Mouse (Mus musculus) urinary bladder, adult 18-20 months (tissue): Measurements from ENCODE around the gene Ryr1.
A peak's percentile ranks its signal among the peaks of the same experiment; 100 is the strongest.

ENCODE experiments used
- DNase-seq, 2 experiments: peaks; one replicate each; pipeline ENCODE4 v3.0.0; 2022; ENCODE audit warnings: low spot score in 2 of 2, mixed read lengths in 2 of 2

Ryr1 gene

DNA sequence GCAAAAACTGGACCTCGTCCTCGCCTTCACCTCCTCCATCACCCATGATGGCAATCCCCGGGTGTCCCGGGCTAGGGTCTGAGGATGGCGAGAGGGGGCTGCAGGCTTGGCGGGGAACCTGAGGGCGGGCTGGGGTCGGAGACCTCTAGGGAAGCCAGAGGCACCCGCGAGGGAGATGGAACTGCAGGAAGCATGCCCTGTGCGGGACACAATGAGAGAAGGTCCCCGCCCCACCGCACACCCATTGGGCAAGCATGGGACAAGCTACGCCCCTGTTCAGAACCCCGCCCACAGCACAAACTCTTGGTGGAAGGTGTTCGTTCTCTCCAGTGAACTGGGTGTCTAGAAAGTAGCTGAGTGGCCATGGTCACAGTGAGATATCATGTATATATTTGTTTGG, at the start of gene Ryr1:
Ryr1 (minus strand) TSS at position 210 of the 400 bp plus-strand sequence.
- peak in 1 of 2 experiments; percentile 18 for DNase-seq

- no peak for DNase-seq
Observed at GRCm38 (mm10) chr7:29172390-29173016, 47.5 kb upstream of the Ryr1 start.

GRCm38 (mm10) chr7:29171562-29172097, 46.7 kb upstream of the Ryr1 start:
- no peak for DNase-seq

DNA sequence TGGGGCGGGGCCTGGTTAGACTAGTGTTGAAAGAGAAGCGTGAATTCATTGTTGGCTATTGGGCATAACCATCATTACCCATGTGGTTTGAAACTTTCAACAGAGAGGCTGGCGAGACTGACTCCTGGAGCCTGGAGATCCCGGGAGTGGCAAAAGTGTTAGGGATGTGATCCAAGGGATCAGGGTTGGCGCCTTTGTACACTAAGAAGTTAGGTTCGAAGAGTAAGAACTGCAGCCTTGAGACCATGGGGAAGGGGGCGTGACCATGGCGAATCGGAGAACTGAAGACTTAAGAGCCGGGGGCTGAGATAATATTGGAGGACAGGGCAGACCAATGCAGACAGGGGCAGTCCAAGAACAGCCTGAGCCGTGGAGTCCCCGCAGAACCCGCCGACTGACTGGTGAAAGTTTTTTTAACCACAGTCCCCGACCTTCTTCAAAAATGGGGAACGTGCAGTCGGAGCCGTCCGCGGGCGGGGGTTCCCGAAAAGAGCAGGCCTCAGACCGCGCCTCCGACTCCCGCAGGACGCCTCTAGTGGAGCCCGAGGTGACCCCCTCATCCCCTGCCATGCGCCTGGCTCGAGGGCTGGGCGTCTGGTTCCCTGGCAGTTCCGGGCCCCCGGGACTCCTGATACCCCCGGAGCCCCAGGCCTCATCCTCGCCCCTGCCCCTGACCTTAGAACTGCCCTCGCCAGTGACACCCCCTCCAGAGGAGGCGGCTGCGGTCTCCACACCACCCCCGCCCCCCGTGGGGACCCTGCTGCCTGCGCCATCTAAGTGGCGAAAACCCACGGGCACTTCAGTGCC, 46.0 kb upstream of the Ryr1 start:
- no peak for DNase-seq

- DNase-seq: peak; percentile 69 to 83
Observed at GRCm38 (mm10) chr7:29170066-29170754, 45.2 kb upstream of the Ryr1 start, which contains the start of the genes Ggn and Spred3. Gene Ggn, plus strand, starts transcription at chr7:29170210. Gene Spred3, minus strand, starts transcription at chr7:29170411.

DNA sequence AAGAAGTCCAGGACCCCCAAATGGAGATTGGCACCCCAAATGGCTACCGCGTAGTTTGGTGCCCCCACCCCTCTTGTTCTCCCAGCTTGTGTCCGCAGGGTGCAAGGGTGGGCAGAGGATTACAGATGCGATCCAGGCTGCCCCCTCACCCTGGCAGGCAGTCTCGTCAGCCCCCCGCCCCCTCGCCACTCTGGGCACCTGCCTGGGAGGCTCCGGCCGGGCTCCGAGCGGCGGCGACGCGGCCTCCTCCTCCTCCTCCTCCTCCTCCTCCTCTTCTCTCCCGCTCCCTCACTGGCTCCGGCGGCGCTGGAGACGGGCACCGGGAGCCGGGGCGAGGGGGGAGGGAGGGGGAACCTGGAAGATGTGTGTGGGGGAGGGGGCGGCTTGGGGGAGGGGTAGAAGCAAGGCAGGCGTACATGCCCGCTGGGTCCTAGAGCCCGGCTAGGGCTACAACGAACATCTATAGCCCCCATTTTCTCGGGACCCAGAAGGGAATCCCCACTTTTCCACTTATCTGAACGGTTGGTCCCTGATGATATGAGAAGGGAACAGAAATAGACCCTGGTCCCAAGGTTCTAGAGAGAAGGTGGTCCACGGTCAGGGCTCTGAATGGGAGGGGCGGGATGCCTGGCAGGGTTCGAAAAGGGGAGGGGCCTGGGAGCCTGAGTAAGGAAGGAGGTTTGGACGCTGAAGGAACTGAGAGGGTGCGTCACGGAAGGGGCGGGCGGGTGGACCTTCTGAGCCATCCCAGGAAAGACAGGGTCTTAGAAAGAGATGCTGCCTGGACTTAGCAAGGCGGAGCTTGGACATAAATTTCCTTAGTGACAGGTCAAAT, 44.5 kb upstream of the Ryr1 start:
- peak; percentile 44 to 72 for DNase-seq

DNA sequence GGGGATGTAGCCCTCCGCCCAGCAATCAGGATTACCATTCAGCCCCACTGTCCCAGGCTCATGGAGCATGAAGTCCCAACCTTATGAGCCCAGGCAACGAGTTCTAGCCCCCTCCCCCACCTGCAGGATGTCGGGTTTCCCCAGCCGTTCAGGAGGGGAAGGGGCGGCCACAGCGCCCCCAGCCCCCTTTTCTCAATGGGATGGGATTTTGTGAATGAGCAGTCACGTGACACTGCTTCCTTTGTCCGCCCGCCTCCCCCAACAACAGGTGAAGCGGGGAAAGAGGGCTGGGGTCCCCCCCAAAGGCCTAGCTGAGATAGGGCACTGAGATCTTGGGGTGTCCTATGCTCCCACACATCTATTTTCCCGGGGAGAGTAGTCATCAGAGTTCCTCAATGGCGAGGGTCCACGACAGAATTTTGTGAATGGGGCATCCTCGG, 43.8 kb upstream of the Ryr1 start:
- DNase-seq: no peak

DNA sequence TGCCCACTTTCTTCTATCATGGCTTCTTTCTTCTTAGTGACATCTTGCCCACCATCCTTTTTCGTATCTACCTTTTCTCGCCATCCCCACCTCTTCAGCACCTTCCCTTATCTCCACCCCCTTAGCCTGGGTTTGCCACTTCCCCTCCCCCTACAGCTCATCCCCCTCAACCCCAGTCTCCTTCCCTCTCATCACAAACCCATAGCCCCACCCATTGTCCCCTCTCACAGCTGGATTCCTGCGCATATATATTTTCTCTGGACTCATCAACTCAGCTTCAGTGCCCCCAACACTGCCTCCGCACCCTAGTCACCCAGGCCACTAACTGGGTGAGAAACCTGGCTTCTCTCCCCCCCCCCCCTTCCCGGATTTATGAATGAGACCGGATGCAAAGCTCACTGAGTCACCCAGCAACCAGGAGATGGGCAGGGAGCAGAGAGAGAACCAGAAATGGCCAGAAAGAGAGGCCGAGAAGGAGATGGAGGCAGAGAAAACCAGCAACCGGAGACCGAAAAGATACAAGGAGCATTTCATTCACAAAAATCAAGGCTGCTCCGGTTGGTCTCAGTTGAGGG, 43.2 kb upstream of the Ryr1 start:
- DNase-seq: no peak

- DNase-seq: no peak
Observed at GRCm38 (mm10) chr7:29167656-29168055, 42.7 kb upstream of the Ryr1 start.

DNA sequence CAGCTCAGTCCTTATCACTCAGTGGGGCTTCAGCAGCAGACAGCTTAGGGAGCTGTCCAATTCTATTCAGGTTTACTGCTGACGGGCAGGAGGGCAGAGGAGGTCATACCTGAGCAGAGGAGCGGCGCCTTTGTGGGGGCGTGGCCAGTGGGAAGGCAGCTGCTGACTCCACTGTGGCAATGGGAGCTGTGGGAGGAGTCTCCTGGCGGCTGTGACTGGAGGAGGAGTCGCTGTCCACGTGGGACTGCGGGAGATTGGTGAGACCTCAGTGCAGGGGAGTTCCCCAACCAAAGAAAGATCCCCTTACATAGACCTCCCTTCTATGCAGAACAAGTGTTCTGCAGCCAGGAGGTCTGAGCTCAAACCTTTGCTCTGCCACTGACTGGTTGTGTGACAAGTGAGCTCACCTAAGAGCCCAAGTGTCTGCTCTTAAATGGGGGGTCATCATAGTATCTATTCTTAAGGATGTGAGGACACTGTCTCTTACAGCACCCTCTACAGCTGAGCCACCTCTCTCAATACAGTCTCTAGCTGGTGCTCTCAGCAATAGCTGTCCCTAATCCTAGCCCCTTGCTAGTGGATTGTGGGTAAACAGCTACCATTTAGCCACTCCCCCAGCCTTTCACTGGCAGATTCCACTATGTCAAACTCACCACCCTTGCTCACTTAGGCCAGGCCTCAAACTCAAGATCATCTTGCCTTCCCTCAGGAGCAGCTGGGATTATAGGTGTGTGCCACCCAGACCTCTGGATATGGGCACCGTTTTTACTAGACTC, 38.0 kb upstream of the Ryr1 start:
- peak in 1 of 2 experiments; percentile 30 for DNase-seq

DNA sequence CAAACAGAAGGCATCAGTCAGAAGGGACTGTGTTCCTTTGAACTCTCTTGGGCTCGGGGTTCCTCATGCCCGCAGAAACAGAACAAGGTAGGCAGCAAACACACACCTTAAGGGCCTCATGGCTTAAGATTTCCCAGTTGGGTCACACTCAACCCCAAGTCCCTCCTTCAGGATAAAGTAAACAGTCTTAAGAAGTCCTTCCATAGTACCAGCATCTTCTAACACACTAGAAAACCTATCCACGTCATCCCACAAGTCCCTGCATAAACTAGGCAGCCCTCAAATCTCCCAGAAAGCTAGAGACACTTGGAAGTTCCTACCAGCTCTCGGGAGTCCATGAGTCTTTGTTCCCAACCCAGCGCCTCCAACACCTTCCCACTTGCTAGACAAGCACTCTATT, 37.3 kb upstream of the Ryr1 start:
- no peak for DNase-seq

GRCm38 (mm10) chr7:29158264-29158663, 33.3 kb upstream of the Ryr1 start:
- no peak for DNase-seq

DNA sequence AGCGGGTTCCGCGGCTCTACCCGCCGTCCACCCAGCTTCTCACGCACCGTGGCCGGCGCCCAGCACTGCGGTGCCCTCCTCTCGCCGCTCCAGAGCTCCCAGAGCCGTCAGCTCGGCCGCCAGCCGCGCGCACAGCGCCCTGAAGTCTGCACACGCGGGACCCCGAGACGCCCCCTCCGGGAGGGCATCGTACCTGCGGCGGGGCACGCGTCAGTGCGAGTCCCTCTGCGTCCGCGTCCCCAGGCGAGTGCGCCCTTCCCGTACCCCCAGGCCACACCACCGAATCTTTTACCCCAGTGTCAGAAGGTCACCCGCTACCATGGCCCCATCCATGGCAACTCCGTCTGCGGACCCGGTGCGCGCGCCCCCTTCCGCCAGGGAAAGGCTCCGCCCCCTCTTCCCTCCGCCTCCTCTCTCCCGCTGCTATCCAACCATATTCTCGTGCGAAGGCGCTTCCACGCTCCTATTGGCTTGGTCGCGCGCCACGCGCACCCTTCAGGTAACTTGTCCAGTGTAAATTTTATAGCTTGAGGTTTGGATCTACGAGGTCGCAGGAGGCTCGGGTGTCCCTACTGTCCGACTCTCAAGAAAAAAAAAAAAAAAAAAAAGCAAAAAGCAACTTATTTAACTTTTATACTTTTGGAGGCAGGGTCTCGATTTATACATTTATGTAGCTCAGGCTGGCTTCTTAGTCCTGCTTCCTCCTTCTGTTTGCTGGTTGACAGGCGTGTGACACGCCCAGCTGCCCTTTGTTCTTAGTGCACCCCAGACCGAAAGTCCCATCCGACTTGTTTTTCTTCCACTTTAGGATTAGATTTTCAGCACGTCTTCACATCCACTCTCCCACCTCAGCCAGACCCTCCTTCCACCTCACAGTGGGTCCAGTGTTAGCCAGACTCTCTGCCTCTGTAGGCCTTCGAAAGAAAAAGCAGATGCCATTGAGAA, 31.1 kb upstream of the Ryr1 start, which contains the start of gene Fam98c:
Fam98c (minus strand) TSS at position 397 of the 945 bp plus-strand sequence.
- peak; percentile 82 to 86 for DNase-seq

GRCm38 (mm10) chr7:29155196-29155837, 30.3 kb upstream of the Ryr1 start:
- DNase-seq: peak in 1 of 2 experiments; percentile 83

DNA sequence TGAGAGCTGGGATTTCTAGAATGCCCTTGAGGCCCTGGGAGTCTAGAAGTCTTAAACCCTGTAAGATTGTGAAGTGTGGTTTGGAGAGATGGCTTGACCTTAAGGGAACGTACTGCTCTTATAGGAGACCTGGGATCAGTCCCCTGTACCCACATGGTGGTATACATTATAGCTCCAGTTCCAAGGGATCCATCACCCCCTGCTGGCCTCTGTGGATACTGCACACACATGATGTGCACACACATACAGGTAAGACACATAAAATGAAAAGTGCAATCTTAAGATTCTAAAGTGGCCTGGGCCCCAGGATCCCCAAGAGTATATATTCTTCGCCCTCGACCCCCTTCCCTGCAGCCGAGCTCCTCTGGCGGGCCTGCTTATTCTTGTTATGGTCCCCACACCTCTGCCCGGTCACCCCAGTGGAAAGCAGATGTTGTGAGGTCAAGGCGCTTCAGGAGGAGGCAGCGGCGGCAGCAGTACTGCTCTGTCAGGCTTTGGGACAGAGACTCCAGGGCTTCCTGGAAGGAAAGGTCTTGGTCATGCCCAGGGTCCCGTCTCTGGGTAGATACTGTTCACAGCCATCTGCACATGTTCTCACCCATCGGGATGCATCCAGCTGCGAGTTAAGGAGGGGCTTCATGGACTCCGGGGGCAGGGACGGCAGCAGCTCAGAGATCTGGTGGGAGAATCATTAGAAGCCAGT, 29.2 kb upstream of the Ryr1 start:
- no peak for DNase-seq

- no peak for DNase-seq
Observed at GRCm38 (mm10) chr7:29151486-29151885, 26.5 kb upstream of the Ryr1 start.

GRCm38 (mm10) chr7:29148771-29149170, 23.8 kb upstream of the Ryr1 start:
- DNase-seq: no peak
